Mouse (Mus musculus): ENCODE data around the gene Atp5j. TPM values are rescaled to one million over a fixed set of nuclear protein-coding genes. Genes with fewer than 3 reads are reported as not detected.

The Atp5j gene
- total RNA-seq (2023), result 100 to 1,000 TPM; 121 to 125 TPM

DNA sequence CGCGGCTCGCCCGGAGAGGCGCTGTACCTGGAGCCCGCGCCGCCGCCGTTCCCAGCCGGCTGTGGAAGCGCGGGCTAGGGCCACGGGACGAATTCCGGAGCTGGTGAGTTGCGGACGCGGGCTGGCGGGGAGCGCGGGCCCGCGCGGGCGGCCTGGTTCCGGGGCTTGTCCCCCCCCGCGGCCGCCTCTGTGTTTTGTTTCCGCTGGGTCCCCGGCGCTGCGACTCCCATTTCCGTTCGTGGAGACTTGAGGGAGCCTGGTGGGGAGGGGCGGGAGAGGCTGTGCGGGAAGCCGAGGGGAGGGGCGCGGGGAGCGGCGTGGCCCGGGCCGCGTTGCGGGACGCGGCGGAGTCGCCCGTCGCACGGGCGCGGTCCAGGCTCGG is at the start of gene Atp5j:
Gene Atp5j (minus strand): TSS at position 185 of the 382 bp plus-strand sequence.

DNA sequence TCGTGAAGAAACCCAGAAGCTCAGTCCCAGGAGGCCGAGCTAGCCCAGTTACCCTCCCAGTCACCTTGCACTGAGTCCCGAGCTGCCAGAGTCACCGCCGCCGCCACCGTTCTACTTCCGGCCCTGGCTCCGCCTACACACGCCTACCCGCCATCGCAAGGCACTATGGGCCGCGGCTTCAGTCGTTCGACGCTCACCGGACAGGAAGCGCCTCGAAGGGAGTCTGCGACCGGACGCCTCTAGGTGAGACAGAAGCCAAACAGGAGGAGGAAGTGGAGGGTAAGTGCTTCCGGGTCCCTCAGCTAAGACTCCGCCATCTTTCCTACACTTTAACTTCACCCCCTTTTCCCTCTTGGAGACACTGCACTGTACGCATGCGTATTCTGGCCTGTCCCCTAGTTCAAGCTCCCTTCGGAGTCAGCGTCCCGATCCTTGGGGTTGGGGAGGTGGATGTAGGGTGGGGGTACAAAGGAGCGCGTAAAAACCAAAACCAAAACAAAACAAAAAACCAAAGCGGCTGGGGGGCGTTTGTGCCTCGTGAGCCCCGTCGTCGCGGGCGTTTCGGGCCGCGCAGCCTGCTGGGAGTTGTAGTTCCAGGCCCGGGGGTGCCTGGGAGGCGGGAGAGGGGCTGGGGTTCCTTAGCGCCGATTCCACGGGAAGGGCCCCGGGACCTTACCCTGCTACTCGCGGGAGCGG is 532 bp downstream of the Atp5j start, which contains the start of gene Gabpa:
Gene Gabpa (plus strand): TSS at position 181 of the 696 bp plus-strand sequence.

Other genes starting within 250 kb of the Atp5j start
- 10 to 100 TPM in 1 of 2 experiments, 1 to 10 TPM in 1; 9.1 to 10.5 TPM for gene Mrpl39, start 99.9 kb downstream of the Atp5j start, total RNA-seq (2023)
- gene Jam2, start 61.5 kb downstream of the Atp5j start, total RNA-seq (2023), result not detected
- gene Gabpa, start 700 bp downstream of the Atp5j start, total RNA-seq (2023), result 10 to 100 TPM; 30.6 to 33.9 TPM

Data from neutrophil, adult 59 days (primary cell).